Mouse (Mus musculus) right cerebral cortex, postnatal 36 days (tissue): ENCODE data around the gene Vill.

ENCODE experiments used
- DNase-seq, 2 experiments: peaks; one replicate each; pipeline ENCODE4 v3.0.0; 2022; ENCODE audit warnings: low spot score in 2 of 2, mixed read lengths in 1 of 2

Vill gene

GRCm38 (mm10) chr9:119109685-119110353 lies 57.2 kb downstream of the Vill start:
- no peak for DNase-seq

GRCm38 (mm10) chr9:119110640-119111039 lies 58.1 kb downstream of the Vill start:
- DNase-seq: no peak

DNA sequence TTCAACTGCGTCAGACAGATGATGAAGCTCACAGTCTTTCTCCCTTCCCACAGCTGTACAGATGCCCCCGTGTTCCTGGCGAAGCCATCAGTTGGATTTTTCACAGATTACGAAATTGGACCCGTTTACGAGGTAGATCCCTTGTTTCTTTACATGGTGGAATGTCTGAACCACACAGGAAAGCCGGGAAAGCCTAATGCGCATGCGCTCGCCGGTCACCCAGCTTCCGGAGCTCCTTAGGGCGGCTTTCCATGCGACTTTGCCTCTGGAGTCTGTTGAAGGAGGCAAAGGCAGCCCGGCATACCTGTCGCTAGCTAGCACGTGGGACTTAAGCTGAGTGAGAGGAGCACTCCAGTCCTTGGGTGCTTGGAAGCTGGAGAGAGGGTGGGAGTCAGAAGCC lies 62.3 kb downstream of the Vill start:
- DNase-seq: no peak

GRCm38 (mm10) chr9:119119409-119120167 lies 67.0 kb downstream of the Vill start:
- DNase-seq: no peak

DNA sequence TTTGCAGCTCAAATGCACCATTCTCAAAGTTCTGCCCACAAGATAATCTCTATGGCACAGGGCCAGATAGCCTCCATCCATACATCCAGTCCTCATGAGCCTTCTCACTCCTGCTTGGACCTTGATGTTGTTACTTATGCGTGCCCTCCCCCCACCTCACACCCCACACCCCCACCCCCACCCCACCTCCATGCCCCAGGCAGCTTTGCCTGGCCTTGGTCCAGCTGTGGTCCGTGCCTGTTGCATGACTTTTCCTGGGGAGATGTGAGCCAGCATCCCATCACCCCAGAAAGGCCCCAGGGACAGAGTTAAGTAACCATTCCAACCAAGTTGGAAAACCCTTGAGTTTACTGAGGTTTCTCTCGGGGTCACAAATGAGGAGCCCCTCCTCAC lies 67.6 kb downstream of the Vill start:
- no peak for DNase-seq
